Mouse (Mus musculus): ENCODE data around the gene Vmn2r107. TPM values are rescaled to one million over a fixed set of nuclear protein-coding genes. Genes with fewer than 3 reads are reported as not detected.

Vmn2r107 gene
- not detected in 2 replicates for polyA plus RNA-seq (2015; fragmentation: Nextera tagmentation; extraction: Ambion mirVana)

GRCm38 (mm10) chr17:20344942-20345341, at the start of gene Vmn2r107:
Vmn2r107 (plus strand) TSS chr17:20345242.
- Histone ChIP-seq H3K4me1 (no peaks in the 10 kb centered on the region), H3K9ac (no peak within 1 kb of the TSS), H3K4me3 (no peak within 1 kb of the TSS), H3K27ac (no peak within 1 kb of the TSS), H3K9me3 (peaks cover 5% of the 10 kb centered on the region; the same call in 1 of the 2 replicates), H3K36me3 (no peaks in the 10 kb centered on the region), H3K27me3 (no peaks in the 10 kb centered on the region), H3K4me2 (replicated peaks) (no peak within 1 kb of the TSS)
- WGBS = 58% methylated on average over 2 of the region's 2 CpGs
- no peak for ATAC-seq (ENCODE audit: low FRiP score, low read depth)

- Histone ChIP-seq H3K36me3 (no peaks in the 10 kb centered on the region), H3K27me3 (no peaks in the 10 kb centered on the region), H3K4me1 (no peaks in the 10 kb centered on the region), H3K9me3 (peaks cover 13% of the 10 kb centered on the region; the same call in 1 of the 2 replicates), H3K4me3 (no peak overlapping the region), H3K9ac (no peak overlapping the region), H3K4me2 (replicated peaks) (no peak overlapping the region), H3K27ac (no peak overlapping the region)
- no peak for ATAC-seq (ENCODE audit: low FRiP score, low read depth)
- WGBS = 88% methylated on average over 1 of the region's 1 CpGs
These were observed 39.3 kb upstream of the Vmn2r107 start for GRCm38 (mm10) chr17:20305790-20306189.

- H3K4me1 ChIP-seq = no peaks in the 10 kb centered on the region
- H3K9me3 ChIP-seq = peaks cover 32% of the 10 kb centered on the region
- no peak overlapping the region for H3K4me3 ChIP-seq
- H3K27ac ChIP-seq = no peak overlapping the region
- H3K9ac ChIP-seq = no peak overlapping the region
- no peaks in the 10 kb centered on the region for H3K36me3 ChIP-seq
- no peak overlapping the region for H3K4me2 ChIP-seq (replicated peaks)
- H3K27me3 ChIP-seq = no peaks in the 10 kb centered on the region
- no peak for ATAC-seq (ENCODE audit: low FRiP score, low read depth)
- WGBS = 34% methylated on average over 2 of the region's 2 CpGs
These were observed 54.1 kb downstream of the Vmn2r107 start for GRCm38 (mm10) chr17:20399105-20399504.

- Histone ChIP-seq H3K9ac (no peak within 1 kb of the TSS), H3K4me2 (replicated peaks) (no peak within 1 kb of the TSS), H3K36me3 (no peaks in the 10 kb centered on the region), H3K27ac (no peak within 1 kb of the TSS), H3K4me1 (no peaks in the 10 kb centered on the region), H3K27me3 (no peaks in the 10 kb centered on the region), H3K4me3 (no peak within 1 kb of the TSS), H3K9me3 (0 out of 2 replicates have a peak, but pooled peaks cover 3% of the 10 kb centered on the region)
- 21% methylated on average over 1 of the region's 1 CpGs for whole genome bisulfite sequencing
- no peak for ATAC-seq (ENCODE audit: low FRiP score, low read depth)
These were observed 68.8 kb downstream of the Vmn2r107 start, which contains the start of gene Vmn1r224 for GRCm38 (mm10) chr17:20413846-20414245. Vmn1r224 (plus strand) TSS chr17:20414146.

Other genes with a start within 250 kb of the Vmn2r107 start
- not detected in 2 replicates for gene Fpr-rs7, start 231.0 kb upstream of the Vmn2r107 start, polyA plus RNA-seq (2015; fragmentation: Nextera tagmentation; extraction: Ambion mirVana)
- not detected in 2 replicates for gene Fpr-rs6, start 162.1 kb upstream of the Vmn2r107 start, polyA plus RNA-seq (2015; fragmentation: Nextera tagmentation; extraction: Ambion mirVana)
- not detected in 2 replicates for gene Vmn2r105, start 110.2 kb upstream of the Vmn2r107 start, polyA plus RNA-seq (2015; fragmentation: Nextera tagmentation; extraction: Ambion mirVana)
- not detected in 2 replicates for gene Vmn2r106, start 59.7 kb upstream of the Vmn2r107 start, polyA plus RNA-seq (2015; fragmentation: Nextera tagmentation; extraction: Ambion mirVana)
- not detected in 2 replicates for gene Vmn1r224, start 68.9 kb downstream of the Vmn2r107 start, polyA plus RNA-seq (2015; fragmentation: Nextera tagmentation; extraction: Ambion mirVana)
- not detected in 2 replicates for gene Vmn2r108, start 136.1 kb downstream of the Vmn2r107 start, polyA plus RNA-seq (2015; fragmentation: Nextera tagmentation; extraction: Ambion mirVana)
- gene Vmn1r225, start 152.9 kb downstream of the Vmn2r107 start, polyA plus RNA-seq (2015; fragmentation: Nextera tagmentation; extraction: Ambion mirVana) = not detected in 2 replicates
- gene Vmn2r109, start 219.5 kb downstream of the Vmn2r107 start, polyA plus RNA-seq (2015; fragmentation: Nextera tagmentation; extraction: Ambion mirVana) = not detected in 2 replicates

Data from limb, embryonic 13.5 days (tissue).